Mouse (Mus musculus): ENCODE data around the gene Gstt4. TPM values are rescaled to one million over a fixed set of nuclear protein-coding genes. Genes with fewer than 3 reads are reported as not detected.
"Not testable (repeated sequence)": the region's sequence is repeated elsewhere in the genome, so short reads cannot be mapped to it uniquely, and the experiment has no call there.

The Gstt4 gene
- polyA plus RNA-seq, 1 experiment, result not detected

DNA sequence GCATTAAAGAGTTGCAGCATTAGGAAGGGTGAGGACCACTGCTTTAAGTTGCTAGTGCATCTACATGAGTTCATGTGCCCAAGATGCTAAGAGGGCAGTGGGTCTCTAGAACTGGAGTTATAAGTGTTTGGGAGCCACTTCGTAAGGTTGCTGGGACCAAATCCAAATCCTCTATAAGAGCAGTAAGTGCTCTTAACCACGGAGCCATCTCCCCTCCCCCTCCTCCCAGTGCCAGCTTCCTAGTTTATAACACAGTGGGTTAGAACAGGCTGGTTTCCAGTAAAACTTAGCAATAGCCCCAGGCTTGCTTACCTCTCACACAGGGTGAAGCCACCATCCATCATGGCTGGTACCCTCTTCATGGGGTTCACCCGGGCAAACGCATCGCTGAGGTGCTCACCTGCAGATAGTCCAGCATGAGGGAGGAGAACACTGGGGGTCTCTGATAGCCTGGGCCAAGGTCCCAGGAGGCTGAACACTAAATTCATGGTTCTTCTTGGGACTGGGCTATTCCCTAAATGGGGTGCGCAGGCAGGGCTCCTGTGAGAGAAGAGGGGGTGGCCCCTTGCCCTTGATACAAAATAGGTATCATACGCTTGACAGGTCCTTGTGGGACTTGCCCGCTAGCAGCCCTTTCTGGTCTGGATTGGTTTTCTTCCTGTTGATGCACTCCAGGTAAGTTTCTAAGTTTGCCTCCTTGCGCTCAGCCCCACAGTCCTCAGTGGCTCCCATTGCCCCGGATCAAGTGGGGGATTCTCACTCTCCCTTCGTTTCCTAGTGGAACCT, 25.4 kb downstream of the Gstt4 start:
- DNase-seq (ENCODE audit: extremely low spot score in 1 of 2, low spot score in 1 of 2), result no peak

DNA sequence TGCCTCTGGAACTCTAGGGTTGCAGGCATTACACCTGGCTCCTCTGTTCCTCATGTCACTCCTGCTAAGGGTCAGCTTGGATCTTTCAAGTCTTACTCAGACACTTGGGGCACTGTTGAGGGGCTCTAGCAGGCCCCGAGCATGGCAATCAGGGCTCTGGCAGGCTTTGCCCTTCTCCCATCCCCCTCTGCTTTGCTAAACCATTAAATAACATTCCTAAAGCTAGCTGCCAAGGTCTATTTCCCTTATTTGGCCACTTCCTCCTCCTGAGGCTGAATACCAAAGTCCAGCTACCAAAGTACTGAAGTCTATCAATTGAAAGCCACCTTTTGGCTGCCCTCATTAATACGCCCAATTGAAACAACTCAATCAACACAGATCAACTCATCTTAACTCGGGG, 27.5 kb downstream of the Gstt4 start:
- no peak for DNase-seq (ENCODE audit: extremely low spot score in 1 of 2, low spot score in 1 of 2)

DNA sequence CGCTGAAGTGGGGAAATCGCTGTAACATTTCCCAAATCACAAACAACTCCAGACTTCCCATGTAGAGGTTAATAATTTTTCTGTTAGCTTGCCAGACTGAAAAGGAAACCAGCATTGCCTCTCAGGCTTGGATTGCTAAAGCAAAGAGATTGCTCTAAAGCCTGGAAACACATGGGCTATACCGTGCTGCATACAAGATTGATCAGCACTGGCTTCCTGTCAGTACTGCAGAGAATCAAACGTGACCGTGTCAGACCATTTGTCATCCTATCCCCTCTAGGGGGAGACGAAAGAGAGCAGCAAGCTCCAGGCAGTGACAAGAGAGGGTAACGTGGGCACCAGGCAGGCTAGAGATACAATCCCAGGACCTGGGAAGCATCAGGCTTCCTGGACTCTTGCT, 31.6 kb downstream of the Gstt4 start:
- DNase-seq (ENCODE audit: extremely low spot score in 1 of 2, low spot score in 1 of 2), result no peak

DNA sequence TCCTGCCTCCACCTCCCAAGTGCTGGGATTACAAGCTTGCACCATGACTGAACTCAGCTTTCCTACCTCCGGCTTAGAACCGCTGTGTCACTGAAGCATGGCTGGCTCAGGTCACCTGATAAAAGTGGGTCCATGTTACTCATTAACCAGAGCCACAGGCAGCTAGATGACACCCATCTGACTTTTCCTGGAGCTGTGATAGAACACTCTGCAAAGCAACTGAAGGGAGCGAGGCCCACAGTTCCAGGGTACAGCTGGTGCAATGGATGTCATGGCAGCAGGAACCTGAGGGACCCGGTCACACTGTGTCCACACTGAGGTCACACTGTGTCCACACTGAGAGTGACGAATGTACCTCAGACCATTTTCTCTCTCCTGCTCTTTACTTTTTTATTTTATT, 32.5 kb downstream of the Gstt4 start:
- no peak for DNase-seq (ENCODE audit: extremely low spot score in 1 of 2, low spot score in 1 of 2)

DNA sequence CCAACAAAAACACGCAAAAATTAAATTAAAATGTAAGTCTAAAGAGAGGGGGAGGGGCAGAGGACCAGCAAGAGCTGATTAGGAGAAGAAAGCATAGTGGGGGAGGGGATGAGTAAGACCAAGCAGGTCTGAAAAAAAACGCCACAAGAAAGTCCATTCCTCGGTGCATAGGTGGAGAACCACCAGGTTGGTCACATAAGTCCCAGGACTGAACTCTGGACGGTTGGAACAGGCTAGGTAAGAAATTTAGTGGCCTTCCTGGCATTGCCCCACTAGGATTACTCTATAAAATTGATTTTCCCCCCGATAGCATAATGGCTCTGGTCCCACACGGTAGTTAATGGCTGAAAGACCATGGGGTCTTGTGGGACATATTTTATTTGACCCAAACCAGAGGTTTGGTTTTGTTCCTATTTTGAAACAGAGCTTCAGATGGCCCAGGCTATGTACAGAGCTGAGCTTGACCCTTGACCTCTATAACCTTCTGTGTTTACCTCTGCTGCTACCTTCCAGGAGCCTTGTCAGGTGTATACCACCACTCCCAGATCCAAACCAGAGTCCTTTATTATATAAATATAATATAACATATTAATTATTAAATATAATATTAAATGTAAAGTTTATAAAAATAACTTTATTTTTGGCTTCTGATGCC, 33.1 kb downstream of the Gstt4 start:
- no peak for DNase-seq (ENCODE audit: extremely low spot score in 1 of 2, low spot score in 1 of 2)

DNA sequence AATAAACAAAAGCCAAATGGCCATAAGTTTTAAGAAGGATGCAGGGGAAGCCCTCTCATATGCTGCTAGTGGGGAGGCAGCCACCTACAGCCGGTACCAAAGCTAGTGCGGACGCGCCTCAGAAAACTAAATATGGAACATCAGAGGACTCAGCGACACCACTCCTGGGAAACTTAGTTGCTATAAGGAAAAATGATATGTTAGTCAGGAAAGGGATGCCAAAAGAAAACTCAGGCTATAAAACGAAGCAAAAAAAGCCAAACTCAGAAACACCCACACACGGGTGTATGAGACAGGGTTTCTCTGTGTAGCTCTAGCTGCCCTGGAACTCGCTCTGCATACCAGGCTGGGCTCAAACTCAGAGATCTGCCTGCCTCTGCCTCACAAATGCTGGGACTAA, 34.1 kb downstream of the Gstt4 start:
- DNase-seq (ENCODE audit: extremely low spot score in 1 of 2, low spot score in 1 of 2), result peak in 1 of 2 experiments; percentile 43

DNA sequence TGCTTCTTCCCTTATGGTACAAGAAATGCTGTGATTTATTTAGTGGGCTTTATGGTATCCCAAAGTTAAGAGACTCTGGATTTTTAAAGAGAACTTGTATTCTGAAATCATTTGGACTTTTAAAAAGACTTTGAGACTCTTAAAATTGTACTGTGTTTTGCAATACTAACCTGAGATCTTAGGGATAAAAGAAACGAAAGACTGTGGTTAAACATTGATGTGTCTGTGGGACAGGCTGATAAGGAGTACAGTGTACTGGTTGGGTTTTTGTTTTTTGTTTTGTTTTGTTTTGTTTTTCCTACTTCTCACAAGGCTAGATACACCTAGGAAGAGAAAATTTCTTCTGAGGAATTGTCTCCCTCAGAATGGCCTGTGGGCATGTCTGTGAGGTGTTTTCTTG, 36.9 kb downstream of the Gstt4 start:
- DNase-seq (ENCODE audit: extremely low spot score in 1 of 2, low spot score in 1 of 2), result no peak

DNA sequence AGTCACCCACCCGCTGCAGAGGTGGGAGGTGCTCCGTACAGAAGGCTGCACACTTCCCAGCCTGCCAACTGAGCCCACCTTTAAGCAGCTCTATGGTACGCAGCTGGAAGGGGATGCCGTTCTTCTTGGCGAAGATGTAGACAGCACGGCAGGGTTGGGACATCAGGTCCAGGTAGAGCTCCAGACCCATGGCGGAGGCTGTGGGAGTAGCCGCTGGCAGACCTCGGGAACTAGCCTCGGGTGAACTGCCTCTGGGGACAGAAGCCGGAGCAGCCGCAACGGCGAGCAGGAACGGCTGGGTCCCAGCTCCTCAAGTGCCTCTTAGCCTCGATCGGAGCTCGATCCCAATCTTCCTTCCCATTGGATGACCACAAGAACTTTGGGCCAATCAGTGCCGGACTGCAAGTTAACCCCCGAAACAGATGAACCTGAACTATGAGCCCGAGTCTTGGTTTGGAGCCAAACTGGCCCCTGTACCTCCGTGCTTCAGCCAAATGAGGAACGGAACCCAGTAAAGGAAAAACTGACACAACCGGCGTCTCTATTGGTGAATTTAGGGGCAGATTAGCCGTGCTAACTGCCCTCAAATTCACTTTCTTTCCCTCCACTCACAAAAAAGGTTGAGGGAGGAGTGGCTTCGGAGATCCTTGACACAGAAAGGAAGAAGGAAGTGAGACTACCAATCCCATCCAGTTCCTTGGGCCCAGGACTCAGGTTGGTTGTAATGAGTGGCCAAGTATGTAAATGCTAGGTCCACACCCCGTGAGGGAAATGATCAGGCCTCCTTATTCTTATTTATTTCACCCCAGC, 41.4 kb downstream of the Gstt4 start, which contains the start of the genes Gm20441 and Gstt3:
Gm20441 (minus strand) TSS at position 186 of the 810 bp plus-strand sequence.
Gstt3 (minus strand) TSS at position 646 of the 810 bp plus-strand sequence.
- DNase-seq (ENCODE audit: extremely low spot score in 1 of 2, low spot score in 1 of 2), result no peak

DNA sequence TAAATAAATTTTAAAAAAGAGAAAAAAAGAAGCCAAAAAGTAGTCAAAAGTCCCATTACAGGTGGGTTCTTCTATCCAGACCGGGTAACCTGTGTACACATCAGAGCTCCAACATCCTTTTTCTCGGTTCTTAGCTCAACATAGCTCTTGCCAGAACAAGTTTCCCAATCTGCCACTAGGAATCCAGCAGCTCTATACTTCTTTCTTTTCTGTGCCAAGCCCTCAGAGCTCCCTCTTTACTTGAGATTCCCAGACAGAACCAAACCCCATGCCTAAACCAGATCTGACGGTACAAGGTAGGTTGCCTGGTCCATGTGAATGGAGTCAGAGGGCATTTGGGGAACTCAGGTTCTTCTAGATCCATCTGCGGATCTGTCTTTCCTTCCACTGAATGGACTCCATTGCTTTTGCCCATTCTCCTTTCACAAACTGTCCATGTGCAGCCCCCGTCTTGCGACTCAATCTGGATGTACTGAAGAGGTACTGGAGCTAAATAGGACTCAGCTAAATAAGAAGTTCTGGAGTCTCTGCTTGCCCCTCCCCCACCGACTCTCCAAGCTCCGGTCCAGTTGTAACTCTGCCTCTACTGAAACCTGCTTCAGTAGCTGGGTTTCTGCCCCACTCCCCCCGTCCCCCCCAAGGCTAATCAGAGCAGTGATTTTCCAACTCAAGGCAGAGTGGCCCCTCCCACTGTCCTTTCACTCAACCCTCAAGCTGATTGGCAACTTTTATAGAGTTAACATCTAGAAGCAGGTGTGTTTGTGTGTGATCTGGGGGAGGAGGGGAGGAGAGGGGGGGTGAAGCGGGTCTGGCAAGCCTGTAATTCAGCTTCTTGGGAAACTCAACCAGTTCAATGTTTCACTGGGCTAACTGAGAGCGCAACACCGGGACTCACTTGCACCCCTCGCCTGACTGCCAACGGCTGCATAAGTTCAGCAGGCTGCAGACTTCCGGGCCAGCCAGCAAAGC, 42.9 kb downstream of the Gstt4 start:
- DNase-seq (ENCODE audit: extremely low spot score in 1 of 2, low spot score in 1 of 2), result no peak

DNA sequence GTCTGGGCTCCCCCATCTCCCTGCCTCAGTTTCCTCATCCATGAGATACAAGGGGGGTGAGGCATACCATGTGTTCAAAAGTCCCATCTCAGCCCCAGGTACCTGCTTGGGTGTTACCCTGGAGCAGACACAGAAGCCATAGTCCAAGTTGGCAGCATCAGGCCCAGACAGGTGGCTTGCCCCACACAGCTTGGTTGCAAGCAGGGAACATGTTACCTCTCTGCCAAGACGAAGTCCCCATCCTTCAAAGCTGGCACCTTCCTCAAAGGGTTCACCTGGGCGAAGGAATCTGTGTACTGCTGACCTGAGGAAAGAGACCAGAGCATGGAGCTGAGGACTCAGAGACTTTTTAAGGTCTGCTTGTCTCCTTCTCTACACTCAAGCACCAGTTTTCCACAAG, 44.5 kb downstream of the Gstt4 start:
- no peak for DNase-seq (ENCODE audit: extremely low spot score in 1 of 2, low spot score in 1 of 2)

DNA sequence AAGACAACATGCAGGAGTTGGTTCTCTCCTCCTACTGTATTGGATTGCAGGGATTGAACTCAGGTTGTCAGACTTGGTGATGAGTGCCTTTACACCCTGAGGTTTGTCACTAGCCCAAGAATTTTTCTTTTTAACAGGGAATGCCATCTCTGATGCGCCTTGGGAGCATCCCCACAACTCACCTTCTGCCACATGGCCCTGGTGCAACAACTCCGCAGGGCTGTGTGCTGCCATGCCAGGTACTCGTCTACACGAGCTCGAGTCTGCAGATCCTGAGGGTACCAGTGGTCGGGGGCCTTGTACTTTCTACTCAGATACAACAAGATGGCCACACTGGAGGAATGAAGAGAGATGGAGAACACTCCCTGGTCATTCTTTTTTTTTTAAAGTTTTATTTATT, 45.8 kb downstream of the Gstt4 start:
- DNase-seq (ENCODE audit: extremely low spot score in 1 of 2, low spot score in 1 of 2), result no peak

DNA sequence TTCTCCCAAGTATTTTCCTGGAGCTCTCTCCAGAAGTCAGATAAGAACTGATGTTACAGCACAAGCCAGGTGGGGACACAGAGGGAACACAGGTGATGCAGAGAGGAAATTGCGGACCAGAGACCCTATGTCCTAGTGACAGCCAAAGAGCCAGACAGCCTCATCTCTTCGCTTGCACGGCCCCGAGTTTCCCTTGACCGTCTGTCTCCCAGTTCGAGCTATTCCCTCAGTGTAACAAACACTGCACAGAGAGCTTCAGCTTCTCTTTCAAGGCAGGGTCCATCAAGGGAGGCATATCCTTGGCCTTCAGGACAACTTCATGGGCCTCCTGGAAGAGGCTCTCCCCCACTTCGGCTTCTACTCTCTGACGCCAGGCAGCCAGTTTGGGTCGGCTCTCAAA, 47.8 kb downstream of the Gstt4 start:
- no peak for DNase-seq (ENCODE audit: extremely low spot score in 1 of 2, low spot score in 1 of 2)

DNA sequence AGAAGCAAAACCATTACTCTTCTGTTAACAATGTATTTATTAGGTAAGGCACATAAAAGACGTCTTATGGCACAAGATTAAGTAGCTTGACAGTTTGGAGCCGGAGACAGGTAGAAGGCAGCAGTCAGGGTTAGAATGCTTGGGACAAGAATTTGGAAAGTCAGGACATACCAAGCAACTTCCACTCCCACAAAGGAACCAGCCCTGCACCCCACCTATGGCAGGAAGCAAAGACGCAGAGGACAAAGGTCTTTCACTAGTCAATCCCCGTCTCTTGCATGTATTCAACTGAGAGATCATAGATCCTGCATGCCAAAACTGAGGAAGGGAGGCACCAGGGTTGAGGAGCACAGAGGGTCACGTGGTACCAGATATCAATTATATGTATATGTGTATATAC, 48.2 kb downstream of the Gstt4 start:
- DNase-seq (ENCODE audit: extremely low spot score in 1 of 2, low spot score in 1 of 2), result no peak

DNA sequence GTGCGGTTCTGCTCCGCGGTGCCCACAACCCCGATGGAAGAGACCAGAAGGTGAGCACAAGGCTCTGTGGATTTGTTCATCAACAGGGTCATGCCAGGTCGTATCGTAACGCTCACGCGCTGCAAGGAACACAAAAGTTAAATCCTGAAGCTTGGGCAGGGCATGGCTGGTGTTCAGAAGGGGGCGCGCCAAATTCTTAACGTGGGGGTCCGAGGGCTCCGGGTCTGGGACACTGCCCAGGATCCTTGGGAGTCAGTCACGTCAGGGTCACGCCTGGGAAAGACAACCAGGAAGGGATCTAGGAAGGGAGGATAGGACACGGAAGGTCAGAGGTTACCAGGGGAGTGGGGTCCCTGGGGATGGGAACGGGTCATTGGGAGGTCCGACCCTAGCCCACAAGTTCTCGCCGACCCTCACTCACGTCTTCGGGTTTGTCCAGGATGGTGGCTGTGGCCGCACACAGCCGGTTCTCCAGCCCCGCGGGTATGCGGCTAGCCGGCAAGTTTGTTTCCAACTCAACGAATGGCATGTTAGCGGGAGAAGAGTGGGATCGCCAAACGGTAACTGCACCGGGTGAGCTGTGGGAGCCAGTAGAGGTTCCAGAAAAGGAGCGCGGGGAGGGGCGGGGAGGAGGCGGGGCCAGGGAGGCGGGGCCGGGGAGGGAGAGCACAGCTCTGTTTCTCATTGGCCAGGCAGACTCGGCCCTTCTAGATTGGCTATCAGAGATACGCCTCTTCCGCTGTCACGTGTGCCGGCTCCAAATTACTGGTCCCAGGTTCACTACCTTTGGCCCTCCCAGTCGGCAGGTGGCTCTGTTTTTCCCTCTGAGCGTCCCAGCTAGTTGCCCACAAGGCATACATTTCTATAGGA, 49.3 kb downstream of the Gstt4 start, which contains the start of gene Ddt:
Ddt (minus strand) TSS at position 620 of the 870 bp plus-strand sequence.
- DNase-seq (ENCODE audit: extremely low spot score in 1 of 2, low spot score in 1 of 2), result peak; percentile 82 to 86

DNA sequence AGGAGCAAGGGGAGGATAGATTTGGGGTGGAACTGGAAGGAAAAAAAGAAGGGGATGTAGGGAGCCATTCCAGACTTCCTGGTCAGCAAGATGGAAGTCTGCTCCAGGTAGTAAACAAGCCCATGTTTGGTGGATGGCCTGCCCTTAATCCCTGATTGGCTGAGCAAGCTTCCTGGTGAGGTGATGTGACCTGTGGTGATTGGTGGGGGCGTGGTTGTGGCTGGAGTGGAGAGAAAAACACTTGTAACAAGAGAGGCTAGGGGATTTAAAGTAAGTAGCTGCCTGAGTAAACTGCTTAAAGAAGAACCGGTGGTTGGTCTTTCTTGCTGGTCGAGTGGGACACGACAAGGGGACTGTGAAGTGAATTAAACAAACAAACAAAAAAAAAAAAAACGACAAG, 54.6 kb downstream of the Gstt4 start:
- not testable (repeated sequence) for DNase-seq (ENCODE audit: extremely low spot score in 1 of 2, low spot score in 1 of 2)

DNA sequence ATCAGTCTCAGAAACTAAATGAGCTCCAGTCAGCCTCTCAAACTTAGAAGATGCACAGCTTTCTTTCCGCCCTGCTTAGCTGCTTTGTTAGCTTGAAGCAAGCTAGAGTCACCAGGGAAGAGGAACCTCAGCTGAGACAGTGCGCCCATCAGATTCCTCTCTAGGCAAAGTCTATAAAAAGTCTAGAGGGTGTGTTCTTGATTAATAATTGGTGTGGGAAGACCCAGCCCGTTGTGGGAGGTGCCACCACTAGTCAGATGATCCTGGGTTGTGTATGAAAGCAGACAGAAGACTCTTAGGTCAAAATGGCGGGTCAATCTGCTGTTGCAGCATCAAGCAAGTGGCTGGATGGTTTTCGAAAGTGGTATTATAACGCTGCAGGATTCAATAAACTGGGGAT, 55.5 kb downstream of the Gstt4 start:
- no peak for DNase-seq (ENCODE audit: extremely low spot score in 1 of 2, low spot score in 1 of 2)
